Mouse (Mus musculus): ENCODE results near the gene Tekt1. TPM values are rescaled to one million over a fixed set of nuclear protein-coding genes. Genes with fewer than 3 reads are reported as not detected.

The Tekt1 gene
- total and polyA plus RNA-seq, 3 experiments, result 0.08 TPM; not detected in 2

GRCm38 (mm10) chr11:72395652-72396051, 33.4 kb upstream of the Tekt1 start:
- no peak for DNase-seq (ENCODE audit: extremely low read depth)
- Histone ChIP-seq H3K27me3 (replicated peaks) (peaks cover 88% of the 10 kb centered on the region), H3K4me1 (ENCODE audit: control insufficient read depth in 1 of 2, insufficient read depth in 2 of 2) (no peaks in the 10 kb centered on the region), H3K9ac (ENCODE audit: insufficient read depth, low read depth) (no peak overlapping the region), H3K4me2 (ENCODE audit: insufficient read depth, low read depth, poor library complexity, severe bottlenecking) (no peak overlapping the region), H3K27ac (ENCODE audit: insufficient read depth, low read depth) (no peak overlapping the region), H3K79me2 (replicated peaks; ENCODE audit: control insufficient read depth, extremely low read depth, insufficient read depth, poor library complexity, severe bottlenecking) (no peaks in the 10 kb centered on the region), H3K4me3 (replicated peaks in 1 of 3; ENCODE audit: low read depth in 2 of 3, low read length in 2 of 3, poor library complexity in 1 of 3) (no peak overlapping the region), H3K9me3 (replicated peaks; ENCODE audit: low read length) (peaks cover 7% of the 10 kb centered on the region), H3K36me3 (replicated peaks in 1 of 2; ENCODE audit: control insufficient read depth in 1 of 2, insufficient read depth in 1 of 2, low read length in 1 of 2) (no peaks in the 10 kb centered on the region)
- dilution Hi-C loops (cut with MboI; ENCODE audit: extremely low pct_ligation_motif_present, extremely low pct_unique_long_range_greater_than_20kb, low sequenced_read_pairs), result no loop called here
- TF ChIP-seq MAZ (IDR thresholded peaks at IDR 0.05; ENCODE audit: low read depth, low read length) (no peak), JUN (IDR thresholded peaks at IDR 0.05; ENCODE audit: insufficient read depth, low read depth, low read length) (no peak), GABPA (IDR thresholded peaks at IDR 0.05; ENCODE audit: insufficient replicate concordance, low read depth, low read length) (no peak), ELF1 (IDR thresholded peaks at IDR 0.05; ENCODE audit: low read depth, low read length) (no peak), ZKSCAN1 (IDR thresholded peaks at IDR 0.05; ENCODE audit: borderline replicate concordance, low read depth, low read length) (no peak), NELFE (IDR thresholded peaks at IDR 0.05; ENCODE audit: low read depth, low read length) (no peak), MXI1 (IDR thresholded peaks at IDR 0.05; ENCODE audit: low read depth, low read length) (no peak), USF1 (IDR thresholded peaks at IDR 0.05; ENCODE audit: low read depth, low read length) (no peak), MYC (IDR thresholded peaks at IDR 0.05; ENCODE audit: low read depth, low read length) (no peak), IRF4 (IDR thresholded peaks at IDR 0.05; ENCODE audit: low read depth, low read length) (no peak), RCOR1 (conservative IDR thresholded peaks at IDR 0.05; ENCODE audit: low read depth, low read length) (no peak), CHD1 (IDR thresholded peaks at IDR 0.05; ENCODE audit: low read depth, low read length) (no peak), POLR2A (IDR thresholded peaks at IDR 0.05; ENCODE audit: low read depth, low read length) (no peak), ZC3H11A (IDR thresholded peaks at IDR 0.05; ENCODE audit: low read depth, low read length) (no peak)
- in situ Hi-C loops (cut with MboI; ENCODE audit: low pct_ligation_motif_present, low pct_unique_long_range_greater_than_20kb, low sequenced_read_pairs), result no loop called here

- H3K79me2 ChIP-seq (replicated peaks; ENCODE audit: control insufficient read depth, extremely low read depth, insufficient read depth, poor library complexity, severe bottlenecking), result no peaks in the 10 kb centered on the region
- no peak overlapping the region for H3K4me2 ChIP-seq (ENCODE audit: insufficient read depth, low read depth, poor library complexity, severe bottlenecking)
- no peak for DNase-seq (ENCODE audit: extremely low read depth)
- peaks cover under 1% of the 10 kb centered on the region for H3K9me3 ChIP-seq (replicated peaks; ENCODE audit: low read length)
- H3K27ac ChIP-seq (ENCODE audit: insufficient read depth, low read depth), result no peak overlapping the region
- dilution Hi-C loops (cut with MboI; ENCODE audit: extremely low pct_ligation_motif_present, extremely low pct_unique_long_range_greater_than_20kb, low sequenced_read_pairs) (no loop called here), in situ Hi-C loops (cut with MboI; ENCODE audit: low pct_ligation_motif_present, low pct_unique_long_range_greater_than_20kb, low sequenced_read_pairs) (no loop called here)
- TF ChIP-seq MAZ (IDR thresholded peaks at IDR 0.05; ENCODE audit: low read depth, low read length), result no peak
- TF ChIP-seq JUN (IDR thresholded peaks at IDR 0.05; ENCODE audit: insufficient read depth, low read depth, low read length), result no peak
- TF ChIP-seq TCF12 (IDR thresholded peaks at IDR 0.05; ENCODE audit: low read depth, low read length), result no peak
- TF ChIP-seq EP300 (IDR thresholded peaks at IDR 0.05; ENCODE audit: low read length), result no peak
- no peak for TF ChIP-seq E2F4 (IDR thresholded peaks at IDR 0.05; ENCODE audit: insufficient replicate concordance, low read depth, low read length)
- TF ChIP-seq CHD1 (IDR thresholded peaks at IDR 0.05; ENCODE audit: low read depth, low read length), result no peak
- no peak for TF ChIP-seq RCOR1 (conservative IDR thresholded peaks at IDR 0.05; ENCODE audit: low read depth, low read length)
- TF ChIP-seq BHLHE40 (IDR thresholded peaks at IDR 0.05; ENCODE audit: low read depth, low read length), result no peak
- no peak for TF ChIP-seq USF1 (IDR thresholded peaks at IDR 0.05; ENCODE audit: low read depth, low read length)
- H3K4me1 ChIP-seq (ENCODE audit: control insufficient read depth in 1 of 2, insufficient read depth in 2 of 2), result no peaks in the 10 kb centered on the region
- H3K36me3 ChIP-seq (replicated peaks in 1 of 2; ENCODE audit: control insufficient read depth in 1 of 2, insufficient read depth in 1 of 2, low read length in 1 of 2), result no peaks in the 10 kb centered on the region
- peaks cover 87% of the 10 kb centered on the region for H3K27me3 ChIP-seq (replicated peaks)
- H3K9ac ChIP-seq (ENCODE audit: insufficient read depth, low read depth), result no peak overlapping the region
- H3K4me3 ChIP-seq (replicated peaks in 1 of 3; ENCODE audit: low read depth in 2 of 3, low read length in 2 of 3, poor library complexity in 1 of 3), result no peak overlapping the region
Measured at GRCm38 (mm10) chr11:72394694-72395093, 32.5 kb upstream of the Tekt1 start.

Data from CH12.LX (cell line).